Mouse (Mus musculus) liver, embryonic 16.5 days (tissue): ENCODE measurements at regions not wholly inside any gene's neighbourhood (a gene's known extent, or its start where the extent isn't known, plus 50 kb on each side); places are given as distances from the start of the nearest gene placed in this dataset.

Experiments
- ATAC-seq: fragments of 200-750 bp; cut with Nextera tagmentation; 2 replicates; pipeline ENCODE4 v1.8.0; 2017; ENCODE audit warnings: low read depth, mild to moderate bottlenecking, moderate number of reproducible peaks, moderate library complexity
- H3K27ac ChIP-seq: fragments of 300-500 bp; sonication (generic); 2 replicates; pipeline ENCODE4 v1.5.1; 2014; ENCODE audit warnings: mild to moderate bottlenecking, low read length
- H3K27me3 ChIP-seq: fragments of 300-500 bp; sonication (generic); 2 replicates; pipeline ENCODE4 v1.6.1; 2014; ENCODE audit warnings: low read depth, low read length, mixed read lengths; ENCODE audit not compliant: control insufficient read depth, insufficient read depth
- H3K36me3 ChIP-seq: fragments of 300-500 bp; sonication (generic); 2 replicates; pipeline ENCODE4 v1.6.1; 2014; ENCODE audit warnings: mild to moderate bottlenecking; ENCODE audit not compliant: control insufficient read depth, insufficient read depth
- H3K4me1 ChIP-seq: fragments of 300-500 bp; sonication (generic); 2 replicates; pipeline ENCODE4 v1.6.1; 2014; ENCODE audit warnings: low read depth, low read length, mixed read lengths; ENCODE audit not compliant: control insufficient read depth
- H3K4me2 ChIP-seq: fragments of 300-500 bp; sonication (generic); 2 replicates; pipeline ENCODE4 v1.6.1; 2014; ENCODE audit warnings: low read depth, low read length, mixed read lengths
- H3K4me3 ChIP-seq: fragments of 300-500 bp; sonication (generic); 2 replicates; pipeline ENCODE4 v1.5.1; 2014; ENCODE audit warnings: low read depth, mild to moderate bottlenecking, low read length
- H3K9ac ChIP-seq: fragments of 300-500 bp; sonication (generic); 2 replicates; pipeline ENCODE4 v1.6.1; 2014; ENCODE audit warnings: low read depth, low read length
- H3K9me3 ChIP-seq: fragments of 300-500 bp; sonication (generic); replicated peaks from 2 replicates; pipeline ENCODE4 v1.6.1; 2016; ENCODE audit warnings: low read length; ENCODE audit not compliant: control insufficient read depth
- WGBS: fragments of 180-500 bp; shearing (Covaris S2); extraction: QIAGEN DNeasy Blood & Tissue Kit; methylation state at CpG from one replicate; pipeline ENCODE4 v1.1.7; 2014; ENCODE audit not compliant: insufficient replicate concordance; 5-methylcytosine and 5-hydroxymethylcytosine counted together

DNA sequence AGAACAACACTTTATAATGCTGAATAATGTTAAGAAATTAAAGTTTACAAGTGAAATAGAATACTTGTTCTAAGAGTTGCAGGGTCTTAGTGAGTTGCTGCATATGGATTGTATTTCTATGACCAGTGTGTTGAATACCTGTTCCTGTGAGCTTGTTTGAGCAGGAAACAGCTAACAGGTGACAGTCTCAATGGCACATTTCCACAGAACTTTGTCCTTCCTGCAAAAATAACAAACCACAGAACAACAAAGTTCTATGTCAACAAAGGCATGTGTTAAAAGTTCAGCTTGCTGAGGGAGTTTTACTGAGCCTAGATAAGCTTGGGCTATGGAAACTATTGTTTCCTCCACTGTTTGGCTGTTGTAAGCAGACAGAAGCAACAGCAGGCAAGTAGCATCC is 500.0 kb upstream of the Arpp21 start:
- Histone ChIP-seq H3K4me3 (no peak overlapping the region), H3K27me3 (no peaks in the 10 kb centered on the region), H3K36me3 (no peaks in the 10 kb centered on the region), H3K9ac (no peak overlapping the region), H3K27ac (no peak overlapping the region), H3K4me1 (no peaks in the 10 kb centered on the region), H3K9me3 (no peaks in the 10 kb centered on the region), H3K4me2 (no peak overlapping the region)
- ATAC-seq, result no peak

- H3K36me3 ChIP-seq, result no peaks in the 10 kb centered on the region
These were observed 489.8 kb upstream of the Arpp21 start for GRCm38 (mm10) chr9:112725523-112725922.

GRCm38 (mm10) chr9:112725103-112725502 is 489.4 kb upstream of the Arpp21 start:
- WGBS, result 35% methylated on average over 4 of the region's 4 CpGs
- Histone ChIP-seq H3K27ac (no peak overlapping the region), H3K36me3 (no peaks in the 10 kb centered on the region), H3K4me2 (no peak overlapping the region), H3K4me1 (no peaks in the 10 kb centered on the region), H3K9ac (no peak overlapping the region), H3K27me3 (no peaks in the 10 kb centered on the region), H3K4me3 (no peak overlapping the region), H3K9me3 (no peaks in the 10 kb centered on the region)
- no peak for ATAC-seq

More at GRCm38 (mm10) chr9:112725523-112725922, 489.8 kb upstream of the Arpp21 start:
- Histone ChIP-seq H3K27ac (no peak overlapping the region), H3K4me3 (no peak overlapping the region), H3K9me3 (no peaks in the 10 kb centered on the region), H3K4me2 (no peak overlapping the region), H3K9ac (no peak overlapping the region), H3K4me1 (no peaks in the 10 kb centered on the region), H3K27me3 (no peaks in the 10 kb centered on the region)
- no peak for ATAC-seq
- 34% methylated on average over 8 of the region's 8 CpGs for WGBS

DNA sequence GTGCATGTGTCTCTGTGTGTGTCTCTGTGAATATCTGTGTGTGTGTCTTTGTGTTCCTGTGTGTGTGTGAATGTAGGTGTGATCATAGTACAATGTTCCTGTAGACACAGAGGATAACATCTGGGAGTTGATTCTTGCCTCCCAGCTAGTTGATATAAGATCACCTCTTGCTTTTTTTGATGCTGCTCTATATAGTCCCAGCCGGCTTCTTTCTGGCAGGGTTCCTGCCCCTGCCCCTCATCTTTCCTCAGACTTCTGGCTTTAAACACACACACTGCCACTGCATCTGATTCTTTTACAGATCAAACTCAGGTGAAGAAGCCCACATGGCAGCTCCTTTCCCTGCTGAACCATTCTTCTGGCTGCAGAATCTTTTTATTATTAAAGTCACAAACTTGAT is 487.6 kb upstream of the Arpp21 start:
- WGBS, result 50% methylated on average over 1 of the region's 1 CpGs

DNA sequence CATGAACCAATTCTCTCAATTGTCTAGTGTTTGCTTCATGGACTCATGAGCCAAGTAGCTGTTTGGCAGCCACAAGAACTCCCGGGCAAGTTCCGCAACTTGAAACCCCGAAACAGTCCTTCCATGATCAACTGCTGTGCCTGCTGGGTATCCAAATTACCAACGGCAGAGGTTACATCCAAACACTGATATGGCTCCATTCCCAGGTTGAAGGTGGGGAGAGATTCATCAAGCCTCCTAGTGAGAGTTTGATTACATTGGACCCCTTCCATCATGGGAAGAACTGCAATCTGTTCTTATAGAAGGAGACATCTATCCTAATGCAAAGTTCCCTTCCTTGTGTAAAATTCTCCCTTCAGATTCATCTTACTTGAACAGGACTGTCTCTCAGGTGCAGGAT is 486.8 kb upstream of the Arpp21 start:
- no peak for ATAC-seq
- Histone ChIP-seq H3K9me3 (no peaks in the 10 kb centered on the region), H3K27me3 (no peaks in the 10 kb centered on the region), H3K27ac (no peak overlapping the region), H3K4me3 (no peak overlapping the region), H3K36me3 (no peaks in the 10 kb centered on the region), H3K9ac (no peak overlapping the region), H3K4me1 (no peaks in the 10 kb centered on the region), H3K4me2 (no peak overlapping the region)
- WGBS, result 68% methylated on average over 4 of the region's 4 CpGs

More for the DNA sequence above, 487.6 kb upstream of the Arpp21 start:
- H3K27ac ChIP-seq, result no peak overlapping the region
- no peaks in the 10 kb centered on the region for H3K36me3 ChIP-seq
- no peaks in the 10 kb centered on the region for H3K9me3 ChIP-seq
- H3K4me2 ChIP-seq, result no peak overlapping the region
- H3K27me3 ChIP-seq, result no peaks in the 10 kb centered on the region
- H3K9ac ChIP-seq, result no peak overlapping the region
- no peak overlapping the region for H3K4me3 ChIP-seq
- H3K4me1 ChIP-seq, result no peaks in the 10 kb centered on the region
- no peak for ATAC-seq

DNA sequence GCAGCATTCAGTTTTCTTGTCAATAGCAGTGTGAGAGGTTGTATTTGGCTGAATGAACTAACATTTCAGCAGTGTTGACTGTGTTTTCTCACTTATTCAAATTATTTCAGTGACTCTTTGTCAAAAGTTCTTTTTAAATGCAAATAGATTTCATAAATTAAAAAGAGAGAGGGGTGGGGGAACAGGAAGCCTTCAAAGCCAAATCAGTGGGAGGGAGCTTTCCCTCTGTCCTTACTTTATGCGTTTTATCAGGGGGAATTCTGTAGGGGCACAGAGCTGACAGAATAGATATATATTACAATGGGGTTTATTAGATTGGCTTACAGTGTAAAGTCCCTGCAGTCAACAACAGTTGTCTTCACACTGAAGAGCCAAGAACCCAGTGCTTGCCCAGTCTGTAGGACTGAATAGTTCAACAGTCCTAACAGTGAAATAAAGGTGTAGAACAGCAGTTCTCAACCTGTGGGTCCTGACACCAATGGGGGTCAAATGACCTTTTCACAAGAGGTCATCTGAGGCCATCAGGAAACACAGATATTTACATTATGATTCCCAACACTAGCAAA is 479.5 kb upstream of the Arpp21 start:
- Histone ChIP-seq H3K27me3 (no peaks in the 10 kb centered on the region), H3K36me3 (no peaks in the 10 kb centered on the region), H3K27ac (no peak overlapping the region), H3K4me1 (no peaks in the 10 kb centered on the region), H3K4me3 (no peak overlapping the region), H3K9me3 (no peaks in the 10 kb centered on the region), H3K4me2 (no peak overlapping the region), H3K9ac (no peak overlapping the region)
- WGBS, result 40% methylated on average over 1 of the region's 1 CpGs
- no peak for ATAC-seq

- Histone ChIP-seq H3K9me3 (no peaks in the 10 kb centered on the region), H3K9ac (no peak overlapping the region), H3K27ac (no peak overlapping the region), H3K4me1 (no peaks in the 10 kb centered on the region), H3K36me3 (no peaks in the 10 kb centered on the region), H3K4me3 (no peak overlapping the region), H3K27me3 (no peaks in the 10 kb centered on the region), H3K4me2 (no peak overlapping the region)
- ATAC-seq, result no peak
- 35% methylated on average over 1 of the region's 1 CpGs for WGBS
These were observed 443.1 kb upstream of the Arpp21 start for GRCm38 (mm10) chr9:112678866-112679265.

- no peak overlapping the region for H3K4me2 ChIP-seq
- no peaks in the 10 kb centered on the region for H3K27me3 ChIP-seq
- H3K27ac ChIP-seq, result no peak overlapping the region
- no peak overlapping the region for H3K4me3 ChIP-seq
- no peaks in the 10 kb centered on the region for H3K9me3 ChIP-seq
- H3K9ac ChIP-seq, result no peak overlapping the region
- no peaks in the 10 kb centered on the region for H3K4me1 ChIP-seq
- ATAC-seq, result no peak
- WGBS, result 50% methylated on average over 5 of the region's 5 CpGs
- H3K36me3 ChIP-seq, result no peaks in the 10 kb centered on the region
These were observed 439.5 kb upstream of the Arpp21 start for GRCm38 (mm10) chr9:112675232-112675631.
